Mouse (Mus musculus) midbrain, embryonic 16.5 days (tissue): ENCODE results near the gene Zzef1. TPM values are rescaled to one million over a fixed set of nuclear protein-coding genes. Genes with fewer than 3 reads are reported as not detected.

ENCODE experiments used
- ATAC-seq: fragments of 200-750 bp; cut with Nextera tagmentation; 2 replicates; pipeline ENCODE4 v1.8.0; 2017; ENCODE audit warnings: moderate TSS enrichment
- H3K27ac ChIP-seq: fragments of 300-500 bp; sonication (generic); 2 replicates; pipeline ENCODE4 v1.5.1; 2014; ENCODE audit warnings: mild to moderate bottlenecking, low read length, mixed read lengths
- H3K27me3 ChIP-seq: fragments of 300-500 bp; sonication (generic); 2 replicates; pipeline ENCODE4 v1.6.1; 2014; ENCODE audit warnings: low read depth, low read length, mixed read lengths; ENCODE audit not compliant: control insufficient read depth, insufficient read depth
- H3K36me3 ChIP-seq: fragments of 300-500 bp; sonication (generic); 2 replicates; pipeline ENCODE4 v1.6.1; 2014; ENCODE audit warnings: mild to moderate bottlenecking, low read length, moderate library complexity, mixed read lengths; ENCODE audit not compliant: control insufficient read depth, insufficient read depth
- H3K4me1 ChIP-seq: fragments of 300-500 bp; sonication (generic); 2 replicates; pipeline ENCODE4 v1.6.1; 2014; ENCODE audit warnings: mild to moderate bottlenecking, low read length, mixed read lengths; ENCODE audit not compliant: control insufficient read depth, insufficient read depth
- H3K4me2 ChIP-seq: fragments of 300-500 bp; sonication (generic); 2 replicates; pipeline ENCODE4 v1.6.1; 2014; ENCODE audit warnings: mild to moderate bottlenecking, low read length, mixed read lengths
- H3K4me3 ChIP-seq: fragments of 300-500 bp; sonication (generic); 2 replicates; pipeline ENCODE4 v1.5.1; 2014; ENCODE audit warnings: low read depth, mild to moderate bottlenecking, low read length, moderate library complexity, mixed read lengths
- H3K9ac ChIP-seq: fragments of 300-500 bp; sonication (generic); 2 replicates; pipeline ENCODE4 v1.6.1; 2014; ENCODE audit warnings: low read depth, low read length, mixed read lengths
- H3K9me3 ChIP-seq: fragments of 300-500 bp; sonication (generic); replicated peaks from 2 replicates; pipeline ENCODE4 v1.6.1; 2014; ENCODE audit warnings: mild to moderate bottlenecking, low read length, mixed read lengths; ENCODE audit not compliant: control insufficient read depth, poor library complexity, severe bottlenecking
- WGBS: fragments of 180-500 bp; shearing (Covaris S2); extraction: QIAGEN DNeasy Blood & Tissue Kit; methylation state at CpG from one replicate; pipeline ENCODE4 v1.1.7; 2014; 5-methylcytosine and 5-hydroxymethylcytosine counted together
- polyA plus RNA-seq: library from polyadenylated mRNA; unstranded; fragments of >200 nt; fragmentation: Nextera tagmentation; extraction: Ambion mirVana; gene quantifications from 2 replicates; pipeline ENCODE4 v1.2.1, GENCODE M21; 2015

Gene Zzef1
- 13.3 and 14.1 TPM in 2 replicates for polyA plus RNA-seq

GRCm38 (mm10) chr11:72795455-72796295 lies at the start of gene Zzef1, which contains the start of gene Cyb5d2:
Gene Zzef1 (plus strand): TSS chr11:72796226.
Gene Cyb5d2 (minus strand): TSS chr11:72796142.
- Histone ChIP-seq H3K4me1 (peaks cover 24% of the 10 kb centered on the region), H3K36me3 (no peaks in the 10 kb centered on the region), H3K9ac (peak within 1 kb of the TSS; percentile 79), H3K27me3 (no peaks in the 10 kb centered on the region), H3K9me3 (no peaks in the 10 kb centered on the region), H3K4me2 (peak within 1 kb of the TSS; percentile 68), H3K27ac (peak within 1 kb of the TSS; percentile 88), H3K4me3 (peak within 1 kb of the TSS; percentile 99)
- peak; percentile 97 for ATAC-seq
- under 1% methylated on average over 69 of the region's 69 CpGs for whole genome bisulfite sequencing

GRCm38 (mm10) chr11:72751956-72752355 lies 44.1 kb upstream of the Zzef1 start:
- no peaks in the 10 kb centered on the region for H3K9me3 ChIP-seq
- peaks cover 55% of the 10 kb centered on the region for H3K36me3 ChIP-seq
- no peaks in the 10 kb centered on the region for H3K27me3 ChIP-seq
- H3K4me2 ChIP-seq, result no peak overlapping the region
- no peak overlapping the region for H3K9ac ChIP-seq
- H3K27ac ChIP-seq, result no peak overlapping the region
- no peak for ATAC-seq
- no peak overlapping the region for H3K4me3 ChIP-seq
- WGBS, result 46% methylated on average over 2 of the region's 2 CpGs
- H3K4me1 ChIP-seq, result no peaks in the 10 kb centered on the region

DNA sequence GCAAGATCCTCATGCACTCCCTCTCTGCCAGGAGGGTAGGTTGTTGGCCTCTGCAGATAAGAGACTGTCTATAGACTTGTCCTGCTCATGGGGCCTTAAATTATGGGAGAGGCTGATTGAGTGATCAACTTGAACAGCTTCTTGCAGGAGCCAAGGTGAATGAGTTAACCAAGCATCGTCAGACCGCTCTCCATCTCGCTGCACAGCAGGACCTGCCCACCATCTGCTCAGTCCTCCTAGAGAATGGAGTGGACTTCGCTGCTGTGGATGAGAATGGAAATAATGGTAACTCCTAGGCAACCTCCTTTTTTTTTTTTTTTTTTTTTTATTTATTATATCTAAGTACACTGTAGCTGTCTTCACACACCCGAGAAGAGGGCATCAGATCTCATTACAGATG lies 37.7 kb upstream of the Zzef1 start:
- Histone ChIP-seq H3K9me3 (no peaks in the 10 kb centered on the region), H3K27me3 (no peaks in the 10 kb centered on the region), H3K27ac (no peak overlapping the region), H3K4me1 (no peaks in the 10 kb centered on the region), H3K4me2 (no peak overlapping the region), H3K9ac (no peak overlapping the region), H3K4me3 (no peak overlapping the region), H3K36me3 (peaks cover 53% of the 10 kb centered on the region)
- ATAC-seq, result no peak
- 93% methylated on average over 5 of the region's 5 CpGs for WGBS

- 93% methylated on average over 6 of the region's 6 CpGs for WGBS
- Histone ChIP-seq H3K4me2 (no peak overlapping the region), H3K4me3 (no peak overlapping the region), H3K27me3 (no peaks in the 10 kb centered on the region), H3K36me3 (peaks cover 48% of the 10 kb centered on the region), H3K27ac (no peak overlapping the region), H3K4me1 (no peaks in the 10 kb centered on the region), H3K9me3 (no peaks in the 10 kb centered on the region), H3K9ac (no peak overlapping the region)
- ATAC-seq, result no peak
Observed at GRCm38 (mm10) chr11:72759581-72759980, 36.4 kb upstream of the Zzef1 start.

DNA sequence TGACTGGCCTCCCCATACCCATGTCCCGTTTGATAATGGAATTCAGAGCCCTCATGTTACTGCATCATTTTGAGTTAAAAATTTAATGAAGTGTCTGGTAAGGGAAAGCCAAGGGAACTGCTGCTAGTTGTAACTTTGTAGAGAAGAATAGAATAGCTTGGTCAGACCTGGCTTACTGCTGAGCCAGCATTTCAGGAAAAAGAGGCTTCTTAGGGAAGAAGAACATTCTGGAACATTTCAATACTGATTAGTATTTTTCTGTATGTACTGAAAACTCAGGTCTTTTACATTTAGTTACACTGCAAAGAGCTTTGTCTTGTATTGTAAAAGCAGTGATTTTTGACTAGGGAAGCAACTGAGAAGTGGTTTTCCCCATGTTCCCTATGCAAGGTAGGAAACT lies 35.2 kb upstream of the Zzef1 start:
- Histone ChIP-seq H3K36me3 (peaks cover 48% of the 10 kb centered on the region), H3K27ac (no peak overlapping the region), H3K4me2 (no peak overlapping the region), H3K4me1 (no peaks in the 10 kb centered on the region), H3K27me3 (no peaks in the 10 kb centered on the region), H3K9ac (no peak overlapping the region), H3K4me3 (no peak overlapping the region), H3K9me3 (no peaks in the 10 kb centered on the region)
- WGBS, result 93% methylated on average over 1 of the region's 1 CpGs
- no peak for ATAC-seq

GRCm38 (mm10) chr11:72764270-72764669 lies 31.8 kb upstream of the Zzef1 start:
- H3K9ac ChIP-seq, result no peak overlapping the region
- H3K4me2 ChIP-seq, result no peak overlapping the region
- peaks cover 30% of the 10 kb centered on the region for H3K36me3 ChIP-seq
- H3K27me3 ChIP-seq, result no peaks in the 10 kb centered on the region
- no peaks in the 10 kb centered on the region for H3K4me1 ChIP-seq
- H3K4me3 ChIP-seq, result no peak overlapping the region
- no peaks in the 10 kb centered on the region for H3K9me3 ChIP-seq
- 79% methylated on average over 4 of the region's 4 CpGs for WGBS
- ATAC-seq, result no peak
- H3K27ac ChIP-seq, result no peak overlapping the region

GRCm38 (mm10) chr11:72767716-72768115 lies 28.3 kb upstream of the Zzef1 start:
- Histone ChIP-seq H3K27ac (no peak overlapping the region), H3K4me3 (no peak overlapping the region), H3K36me3 (peaks cover 11% of the 10 kb centered on the region), H3K27me3 (no peaks in the 10 kb centered on the region), H3K9ac (no peak overlapping the region), H3K9me3 (no peaks in the 10 kb centered on the region), H3K4me2 (no peak overlapping the region), H3K4me1 (no peaks in the 10 kb centered on the region)
- no peak for ATAC-seq
- WGBS, result 92% methylated on average over 8 of the region's 8 CpGs

GRCm38 (mm10) chr11:72769061-72769460 lies 27.0 kb upstream of the Zzef1 start:
- Histone ChIP-seq H3K4me1 (no peaks in the 10 kb centered on the region), H3K9ac (no peak overlapping the region), H3K9me3 (no peaks in the 10 kb centered on the region), H3K27ac (no peak overlapping the region), H3K27me3 (no peaks in the 10 kb centered on the region), H3K4me2 (no peak overlapping the region), H3K4me3 (no peak overlapping the region), H3K36me3 (peaks cover 11% of the 10 kb centered on the region)
- 98% methylated on average over 3 of the region's 3 CpGs for WGBS
- no peak for ATAC-seq

DNA sequence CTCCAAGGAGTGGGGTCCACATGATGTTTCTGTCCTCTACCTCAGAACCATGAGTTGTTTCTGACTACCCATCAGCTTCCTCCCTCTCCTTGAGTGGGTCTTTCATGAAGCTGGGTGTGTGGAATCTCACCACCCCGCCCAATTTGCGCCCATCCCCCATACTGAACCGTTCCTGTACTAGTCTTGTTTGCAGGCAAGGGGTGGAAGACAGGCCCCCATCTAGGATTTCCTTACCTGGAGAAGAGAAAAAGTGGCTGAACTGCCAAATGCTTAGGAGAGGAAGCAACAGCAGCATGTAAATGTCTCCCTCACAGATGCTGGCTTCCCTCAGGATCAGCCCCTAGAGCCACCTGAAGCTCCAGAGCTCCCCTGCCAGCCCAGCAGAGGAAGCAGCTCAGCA lies 25.7 kb upstream of the Zzef1 start:
- H3K27me3 ChIP-seq, result no peaks in the 10 kb centered on the region
- H3K4me1 ChIP-seq, result no peaks in the 10 kb centered on the region
- no peak for ATAC-seq
- no peaks in the 10 kb centered on the region for H3K9me3 ChIP-seq
- no peak overlapping the region for H3K4me2 ChIP-seq
- H3K4me3 ChIP-seq, result no peak overlapping the region
- no peak overlapping the region for H3K27ac ChIP-seq
- H3K36me3 ChIP-seq, result peaks cover 4% of the 10 kb centered on the region; the same call in 1 of the 2 replicates
- WGBS, result 92% methylated on average over 3 of the region's 3 CpGs
- H3K9ac ChIP-seq, result no peak overlapping the region
